ENCODE assay signal across 9 mouse cellular contexts in the genomic region with DNA sequence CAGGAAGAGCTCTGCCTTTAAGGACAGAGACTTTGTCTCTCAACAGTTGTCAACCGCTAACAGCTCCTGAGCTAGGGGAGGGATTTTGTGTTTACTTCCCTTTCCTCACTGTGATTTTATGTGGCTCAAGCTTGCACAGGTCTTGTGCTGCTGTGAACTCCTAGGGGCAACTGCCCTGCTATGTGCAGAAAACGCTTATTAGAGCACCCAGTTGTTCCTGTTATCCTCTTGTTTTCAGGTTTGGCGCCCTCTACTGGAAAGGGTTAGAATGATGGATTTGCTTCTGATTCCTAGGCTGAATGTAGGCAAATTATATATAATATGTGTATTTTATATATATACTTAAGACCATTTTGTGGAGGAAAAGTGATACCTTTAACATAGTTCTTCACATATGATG. TPM values are rescaled to one million over a fixed set of nuclear protein-coding genes. Genes with fewer than 3 reads are reported as not detected.
DNase-seq lines count a peak whose midpoint lies in the region.
"Had no signal": no experiment of that assay in that cellular context is flagged by ENCODE, and none has a peak within 500 bp of the region (broad histone marks: within the 10 kb centered on the region; RNA-seq: fewer than 3 reads in every experiment).

No protein-coding gene starts in this region.

- no peaks in the 10 kb centered on the region for H3K9me3 ChIP-seq in forebrain, embryonic 10.5 days

- no peaks in the 10 kb centered on the region for H3K4me1 ChIP-seq in forebrain, embryonic 10.5 days

- H3K36me3 ChIP-seq in forebrain, embryonic 10.5 days (replicated peaks) = no peaks in the 10 kb centered on the region

- intact Hi-C loops in heart, postnatal 10 days (cut with DNase I) = loop anchor here (1.0 kb wide), 1 partner anchor 123 kb away; no protein-coding TSS in a partner anchor
- intact Hi-C loops in heart, postnatal 25 days (cut with DNase I) = loop anchor here (2.0 kb wide), 1 partner anchor 124 kb away; no protein-coding TSS in a partner anchor

- H3K4me3 ChIP-seq in forebrain, embryonic 10.5 days = no peak overlapping the region

- WGBS in forebrain, embryonic 10.5 days = 35% methylated on average over 3 of the region's 3 CpGs

- no peak overlapping the region for H3K27ac ChIP-seq in forebrain, embryonic 10.5 days

- DNase-seq in heart, postnatal 10 days = peak; percentile 49 to 70
- no peak for DNase-seq in heart, postnatal 25 days (ENCODE audit: low spot score)
- peak; percentile 75 to 77 for DNase-seq in B cell, adult 2 months
- peak; percentile 41 for DNase-seq in T-cell, adult 2 months (ENCODE audit: low spot score)
- peak; percentile 40 for DNase-seq in embryo, embryonic 9.5 days (ENCODE audit: extremely low spot score)
- DNase-seq in layer of hippocampus, postnatal 10 days (ENCODE audit: low spot score in 2 of 2) = peak; percentile 19 to 33
- peak; percentile 48 for DNase-seq in retina, postnatal 1 day
- DNase-seq in forebrain, embryonic 10.5 days (ENCODE audit: extremely low spot score, low spot score) = no peak

- no peaks in the 10 kb centered on the region for H3K27me3 ChIP-seq in forebrain, embryonic 10.5 days (ENCODE audit: poor library complexity, severe bottlenecking)

RNA-seq across cellular contexts. Expression of gene Olfr554, which starts 1.6 kb away (rescaled TPM):
- total RNA-seq in heart, postnatal 10 days (2021) = not detected
- not detected for total RNA-seq in heart, postnatal 25 days (2021)
- total RNA-seq in layer of hippocampus, postnatal 10 days (2021) = not detected
- not detected in 2 replicates for polyA plus RNA-seq in forebrain, embryonic 10.5 days (2016; fragmentation: Nextera tagmentation; extraction: Ambion mirVana)
- total RNA-seq: left cerebral cortex, postnatal 36 days had no signal

RNA-seq across cellular contexts. Expression of gene Olfr553, which starts 18.6 kb away (rescaled TPM):
- not detected for total RNA-seq in heart, postnatal 10 days (2021)
- total RNA-seq in heart, postnatal 25 days (2021) = not detected
- total RNA-seq in layer of hippocampus, postnatal 10 days (2021) = not detected
- not detected in 2 replicates for polyA plus RNA-seq in forebrain, embryonic 10.5 days (2016; fragmentation: Nextera tagmentation; extraction: Ambion mirVana)
- total RNA-seq: left cerebral cortex, postnatal 36 days had no signal

RNA-seq across cellular contexts. Expression of gene Olfr555, which starts 22.0 kb away (rescaled TPM):
- total RNA-seq in heart, postnatal 10 days (2021) = not detected
- total RNA-seq in heart, postnatal 25 days (2021) = not detected
- total RNA-seq in layer of hippocampus, postnatal 10 days (2021) = not detected
- not detected in 2 replicates for polyA plus RNA-seq in forebrain, embryonic 10.5 days (2016; fragmentation: Nextera tagmentation; extraction: Ambion mirVana)
- total RNA-seq: left cerebral cortex, postnatal 36 days had no signal

RNA-seq across cellular contexts. Expression of gene Olfr556, which starts 28.0 kb away (rescaled TPM):
- total RNA-seq in heart, postnatal 10 days (2021) = not detected
- not detected for total RNA-seq in heart, postnatal 25 days (2021)
- not detected for total RNA-seq in layer of hippocampus, postnatal 10 days (2021)
- not detected in 2 replicates for polyA plus RNA-seq in forebrain, embryonic 10.5 days (2016; fragmentation: Nextera tagmentation; extraction: Ambion mirVana)
- total RNA-seq: left cerebral cortex, postnatal 36 days had no signal

RNA-seq across cellular contexts. Expression of gene Olfr552, which starts 39.1 kb away (rescaled TPM):
- under 1 TPM; 0.12 to 0.24 TPM for total RNA-seq in heart, postnatal 10 days (2021)
- total RNA-seq in heart, postnatal 25 days (2021) = under 1 TPM; 0.08 to 0.36 TPM
- total RNA-seq in layer of hippocampus, postnatal 10 days (2021) = under 1 TPM; 0.13 to 0.18 TPM
- not detected in 2 replicates for polyA plus RNA-seq in forebrain, embryonic 10.5 days (2016; fragmentation: Nextera tagmentation; extraction: Ambion mirVana)

Comparison
In these comparisons a context has a peak if more than half of its experiments do, and no peak if none do; other contexts are left out.
1. DNase-seq: peak in heart, postnatal 10 days (2 of 2), B cell, adult 2 months (2 of 2), T-cell, adult 2 months (single experiment), embryo, embryonic 9.5 days (single experiment), layer of hippocampus, postnatal 10 days (2 of 2) and retina, postnatal 1 day (single experiment); none in heart, postnatal 25 days (single experiment) and forebrain, embryonic 10.5 days (single experiment).